Mouse (Mus musculus) megakaryocyte-erythroid progenitor cell, adult 5-6 weeks (primary cell): ENCODE data around the gene Rce1. TPM values are rescaled to one million over a fixed set of nuclear protein-coding genes. Genes with fewer than 3 reads are reported as not detected.
A peak's percentile ranks its signal among the peaks of the same experiment; 100 is the strongest.
"Not testable (repeated sequence)": the region's sequence is repeated elsewhere in the genome, so short reads cannot be mapped to it uniquely, and the experiment has no call there.

Experiments
- ATAC-seq: replicated peaks from 2 replicates; pipeline ENCODE4 v1.8.0; 2016; ENCODE audit warnings: mild to moderate bottlenecking, inconsistent platforms; ENCODE audit not compliant: severe bottlenecking, poor library complexity, low FRiP score, low TSS enrichment
- total RNA-seq, 2 experiments: library from RNA; stranded (forward) in 1 of 2; stranded (reverse) in 1 of 2; fragments of 200-1000, 215-1000 nt in 1 of 2; fragments of >200 nt in 1 of 2; fragmentation: Nextera tagmentation in 1 of 2; gene quantifications; 2 replicates each; pipeline ENCODE4 v1.2.3; 2014 to 2017

Gene Rce1
- total RNA-seq, 2 experiments from 2014 or later = 26.0 to 38.5 TPM

GRCm38 (mm10) chr19:4614305-4615150 is 10.9 kb downstream of the Rce1 start:
- no peak for ATAC-seq

GRCm38 (mm10) chr19:4613464-4614304 is 11.8 kb downstream of the Rce1 start:
- ATAC-seq = no peak

GRCm38 (mm10) chr19:4612181-4612961 is 13.1 kb downstream of the Rce1 start:
- no peak for ATAC-seq

- no peak for ATAC-seq
These were observed 15.3 kb downstream of the Rce1 start for GRCm38 (mm10) chr19:4610109-4610508.

GRCm38 (mm10) chr19:4608511-4608910 is 16.9 kb downstream of the Rce1 start:
- ATAC-seq = no peak

GRCm38 (mm10) chr19:4607406-4607805 is 18.0 kb downstream of the Rce1 start:
- no peak for ATAC-seq

- no peak for ATAC-seq
These were observed 19.8 kb downstream of the Rce1 start for GRCm38 (mm10) chr19:4605654-4606053.

GRCm38 (mm10) chr19:4603801-4604723 is 21.4 kb downstream of the Rce1 start:
- peak; percentile 86 for ATAC-seq

GRCm38 (mm10) chr19:4602459-4602858 is 23.0 kb downstream of the Rce1 start:
- ATAC-seq = no peak

GRCm38 (mm10) chr19:4596071-4596470 is 29.4 kb downstream of the Rce1 start:
- ATAC-seq = no peak

GRCm38 (mm10) chr19:4593792-4594522 is 31.5 kb downstream of the Rce1 start:
- no peak for ATAC-seq

- ATAC-seq = no peak
These were observed 35.4 kb downstream of the Rce1 start for GRCm38 (mm10) chr19:4590025-4590424.

GRCm38 (mm10) chr19:4589081-4589480 is 36.4 kb downstream of the Rce1 start:
- ATAC-seq = no peak

GRCm38 (mm10) chr19:4588430-4588829 is 37.0 kb downstream of the Rce1 start:
- ATAC-seq = no peak

- no peak for ATAC-seq
These were observed 38.0 kb downstream of the Rce1 start for GRCm38 (mm10) chr19:4587426-4587825.

- not testable (repeated sequence) for ATAC-seq
These were observed 38.7 kb downstream of the Rce1 start for GRCm38 (mm10) chr19:4586783-4587182.

- ATAC-seq = no peak
These were observed 41.6 kb downstream of the Rce1 start for GRCm38 (mm10) chr19:4583856-4584255.

- no peak for ATAC-seq
These were observed 46.1 kb downstream of the Rce1 start for GRCm38 (mm10) chr19:4579296-4579695.
